Mouse (Mus musculus) spleen, postnatal 14 days (tissue): ENCODE results near the gene Pias4.
"Not testable (repeated sequence)": the region's sequence is repeated elsewhere in the genome, so short reads cannot be mapped to it uniquely, and the experiment has no call there.

Source experiments
- DNase-seq, 2 experiments: peaks; one replicate each; pipeline ENCODE4 v3.0.0; 2021 to 2022; ENCODE audit warnings: low spot score in 2 of 2

Pias4 gene

DNA sequence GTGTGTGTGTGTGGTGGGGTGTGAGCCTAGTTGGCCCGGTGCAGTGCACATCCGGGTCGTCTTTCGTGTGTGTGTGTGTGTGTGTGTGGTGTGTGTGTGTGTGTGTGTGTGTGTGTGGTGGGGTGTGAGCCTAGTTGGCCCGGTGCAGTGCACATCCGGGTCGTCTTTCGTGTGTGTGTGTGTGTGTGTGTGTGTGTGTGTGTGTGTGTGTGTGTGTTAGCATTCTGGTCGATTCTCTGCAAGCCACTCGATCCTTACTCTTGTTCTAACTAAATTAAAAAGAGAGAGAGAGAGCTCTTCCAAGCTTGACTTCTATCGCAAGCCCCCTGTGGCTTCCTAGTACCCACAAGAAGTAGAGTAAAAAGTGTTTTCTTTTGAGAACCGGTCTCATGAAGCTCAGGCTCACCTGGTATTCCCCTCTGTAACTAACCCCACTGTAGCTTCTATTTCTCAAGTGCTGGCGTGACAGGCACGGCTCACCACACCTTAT lies 1.7 kb upstream of the Pias4 start:
- DNase-seq, result not testable (repeated sequence)

DNA sequence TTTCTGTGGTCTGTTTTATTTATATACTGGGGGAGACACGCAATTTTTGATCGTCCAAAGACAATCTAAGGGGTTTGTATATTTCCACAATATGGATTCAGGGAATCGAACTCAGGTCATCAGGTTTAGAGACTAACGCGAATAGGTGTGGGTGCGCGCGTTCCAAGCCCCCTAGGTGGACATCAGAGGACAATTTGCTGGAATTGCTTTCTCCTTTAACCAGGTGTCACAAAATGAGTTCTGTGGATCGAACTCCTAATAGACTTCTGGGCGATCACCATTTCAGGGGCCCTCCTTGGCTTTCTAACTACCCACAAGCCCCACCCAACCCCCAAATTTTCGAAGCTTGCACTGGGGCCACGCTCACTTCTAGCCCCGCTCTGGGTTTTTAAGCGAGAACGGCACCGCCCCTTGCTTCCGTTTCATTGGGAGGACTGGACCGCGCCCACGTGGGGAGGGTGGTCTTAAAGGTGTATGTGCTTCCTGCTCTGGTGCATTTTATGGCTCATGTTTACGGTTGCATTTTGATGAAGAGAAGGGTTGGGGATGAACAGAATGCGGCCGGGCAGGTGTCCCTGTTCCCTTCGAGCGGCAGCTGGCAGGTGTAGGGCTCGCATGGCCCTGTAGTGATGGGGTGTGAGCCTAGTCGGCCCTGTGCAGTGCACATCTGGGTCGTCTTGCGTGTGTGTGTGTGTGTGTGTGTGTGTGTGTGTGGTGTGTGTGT lies 960 bp upstream of the Pias4 start:
- peak; percentile 76 to 83 for DNase-seq

DNA sequence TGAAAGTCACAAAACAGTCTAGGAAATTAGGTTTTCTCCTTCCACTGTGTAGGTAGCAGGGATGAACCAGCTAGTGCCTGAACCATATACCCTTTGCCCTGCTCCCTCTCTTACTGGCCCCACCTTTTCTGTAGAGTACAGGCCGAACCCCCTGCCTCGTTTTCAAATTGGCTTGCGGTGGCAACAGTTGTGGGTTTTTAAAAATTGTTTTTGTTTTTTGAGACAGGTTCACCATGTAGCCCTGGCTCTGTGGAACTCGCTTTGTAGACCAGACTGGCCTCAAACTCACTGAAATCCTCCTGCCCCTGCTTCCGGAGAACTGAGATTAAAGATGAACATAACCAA lies 336 bp upstream of the Pias4 start:
- DNase-seq, result peak in 1 of 2 experiments; percentile 40

DNA sequence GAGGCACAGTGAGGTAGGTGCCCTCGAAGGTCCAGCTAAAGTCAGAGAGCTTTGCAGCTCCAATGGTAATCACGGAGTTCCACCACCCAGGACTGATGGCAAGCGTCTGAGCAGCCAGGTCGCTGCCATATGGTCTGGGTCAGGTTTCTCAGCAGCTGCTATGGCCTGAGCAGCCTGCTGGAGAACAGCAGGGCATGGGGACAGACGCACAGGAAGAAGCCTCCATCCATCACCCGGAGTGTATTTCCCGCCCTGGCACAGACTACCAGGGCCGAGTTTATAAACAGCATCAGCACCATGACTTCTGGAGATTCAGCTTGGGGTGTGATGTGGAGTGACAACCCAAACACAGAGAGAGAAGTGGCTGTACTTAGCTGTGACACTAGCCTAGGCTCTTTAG lies 2.6 kb downstream of the Pias4 start:
- DNase-seq, result no peak

DNA sequence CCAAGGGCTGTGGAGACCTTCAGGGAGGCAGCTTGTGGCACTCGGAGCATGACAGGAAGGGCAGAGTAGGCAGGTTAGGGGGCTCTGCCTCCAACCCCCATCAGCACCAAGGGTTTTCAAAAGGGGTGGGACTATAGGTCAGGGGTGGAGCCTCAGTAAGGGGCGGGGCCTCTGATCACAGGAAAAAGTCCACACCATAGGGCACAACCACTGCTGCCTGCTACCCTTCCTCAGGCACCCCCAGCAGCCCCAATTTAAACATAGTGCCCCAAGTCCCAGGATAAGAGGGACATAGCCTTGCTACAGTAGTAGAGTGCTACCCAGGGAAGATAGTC lies 5.4 kb downstream of the Pias4 start:
- DNase-seq, result peak in 1 of 2 experiments; percentile 47

DNA sequence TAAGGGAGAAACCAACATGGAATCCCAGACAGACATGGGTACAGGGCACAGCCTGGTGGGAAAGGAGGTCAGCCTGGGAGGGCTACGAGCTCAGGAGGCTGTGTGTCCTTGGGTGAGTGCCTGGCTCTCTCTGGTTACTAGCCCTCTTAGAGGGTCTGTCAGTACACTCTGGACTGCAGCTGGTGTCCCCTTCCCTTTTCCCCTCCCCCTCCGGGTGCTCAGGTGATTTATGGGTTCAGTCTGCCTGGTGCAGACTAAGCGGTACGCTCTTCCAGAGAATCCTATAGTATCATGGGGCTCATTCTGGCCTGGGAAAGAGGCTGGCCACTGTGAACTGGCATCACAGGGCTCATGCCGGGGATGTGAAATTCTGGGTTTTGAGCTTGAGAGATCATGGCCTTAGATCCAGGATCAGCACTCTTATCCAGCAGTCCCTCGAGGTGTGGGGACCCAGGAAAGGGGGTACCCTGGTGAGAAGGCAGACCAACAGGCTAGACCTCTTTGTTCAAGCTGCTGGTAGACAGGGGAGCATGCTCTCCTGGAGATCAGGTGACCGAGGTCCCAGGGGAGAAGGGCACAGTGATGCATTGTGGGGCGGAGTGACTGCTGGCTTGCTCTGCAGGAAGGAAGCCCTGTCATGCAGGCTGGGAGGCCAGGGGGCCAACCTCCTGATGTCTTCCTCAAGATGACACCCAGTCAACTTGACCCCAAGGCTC lies 6.0 kb downstream of the Pias4 start:
- DNase-seq, result peak; percentile 58 to 75

DNA sequence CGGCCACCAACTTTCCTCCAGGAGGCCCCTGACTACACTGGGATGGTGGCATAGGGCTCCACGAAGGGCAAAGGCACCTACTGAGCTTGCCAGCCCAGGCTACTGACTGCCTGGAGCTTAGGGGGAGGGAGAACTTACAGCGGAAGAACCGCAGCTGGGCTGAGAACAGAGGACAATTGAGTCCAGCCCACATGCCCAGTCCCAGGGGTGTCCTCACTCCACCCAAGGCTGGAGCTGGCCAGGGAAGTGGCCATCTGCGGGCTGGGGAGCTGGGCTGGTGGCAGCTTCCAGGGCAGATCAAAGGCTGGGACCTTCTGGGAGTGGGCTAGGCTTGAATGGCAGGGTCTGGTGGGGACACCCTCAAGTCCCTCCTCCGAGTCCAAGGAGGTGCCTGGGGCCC lies 13.0 kb downstream of the Pias4 start:
- DNase-seq, result no peak

DNA sequence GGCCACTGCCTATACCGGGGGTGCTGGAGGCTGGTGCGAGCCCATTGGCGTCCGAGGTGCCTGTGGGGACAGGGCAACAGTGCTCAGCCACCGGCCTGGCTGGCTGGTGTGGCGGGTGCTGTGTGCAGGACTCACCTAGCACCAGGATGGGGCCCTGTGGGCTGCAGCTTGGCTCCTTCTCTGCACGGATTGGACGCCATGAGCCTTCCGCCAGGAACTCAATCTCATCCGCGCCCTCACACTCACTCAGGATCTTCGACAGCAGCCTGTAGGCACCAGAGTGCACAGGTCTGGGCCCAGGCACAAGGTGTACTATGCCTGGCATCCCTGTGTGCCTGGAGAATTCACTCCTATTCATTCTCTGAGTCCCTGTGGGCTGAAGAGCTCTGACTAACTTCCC lies 13.4 kb downstream of the Pias4 start:
- DNase-seq, result no peak

DNA sequence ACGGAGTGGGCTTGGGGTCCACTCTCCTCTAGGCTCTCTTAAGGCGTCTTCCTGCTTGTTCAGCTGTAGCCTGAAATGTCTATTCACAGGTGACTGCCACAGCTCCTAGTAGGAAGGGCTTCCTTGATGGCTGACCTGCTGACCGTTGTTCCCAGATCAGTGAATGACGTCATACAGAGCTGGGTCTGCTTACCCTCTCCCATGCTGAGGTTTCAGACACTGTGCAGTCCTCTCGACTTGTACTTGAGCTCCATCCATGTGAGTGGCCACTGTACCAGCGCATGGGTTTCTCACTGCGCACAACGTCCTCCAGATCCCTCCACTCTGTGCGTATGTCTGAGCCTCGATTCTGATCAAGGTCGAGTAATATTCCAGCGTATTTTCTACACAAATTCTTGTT lies 15.1 kb downstream of the Pias4 start:
- DNase-seq, result no peak

DNA sequence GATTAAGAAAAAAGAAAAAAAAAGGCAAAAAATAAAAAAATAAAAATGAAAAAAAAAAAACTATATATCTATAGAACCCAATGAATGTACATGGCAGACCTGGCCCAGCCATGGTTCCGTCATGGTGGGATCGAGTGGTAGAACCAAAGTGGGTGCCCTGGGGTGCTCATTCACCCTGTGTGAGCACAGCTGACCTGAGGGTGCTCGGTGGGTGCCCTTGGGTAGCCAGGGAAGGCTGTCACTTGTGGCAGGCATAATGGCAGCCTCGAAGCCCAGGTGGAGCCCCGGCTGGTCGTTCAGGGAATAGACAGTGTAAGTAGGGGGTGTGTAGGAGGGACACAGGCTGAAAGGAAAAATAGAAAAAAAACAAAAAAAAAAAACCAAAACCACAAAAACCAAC lies 16.5 kb downstream of the Pias4 start:
- DNase-seq, result no peak

DNA sequence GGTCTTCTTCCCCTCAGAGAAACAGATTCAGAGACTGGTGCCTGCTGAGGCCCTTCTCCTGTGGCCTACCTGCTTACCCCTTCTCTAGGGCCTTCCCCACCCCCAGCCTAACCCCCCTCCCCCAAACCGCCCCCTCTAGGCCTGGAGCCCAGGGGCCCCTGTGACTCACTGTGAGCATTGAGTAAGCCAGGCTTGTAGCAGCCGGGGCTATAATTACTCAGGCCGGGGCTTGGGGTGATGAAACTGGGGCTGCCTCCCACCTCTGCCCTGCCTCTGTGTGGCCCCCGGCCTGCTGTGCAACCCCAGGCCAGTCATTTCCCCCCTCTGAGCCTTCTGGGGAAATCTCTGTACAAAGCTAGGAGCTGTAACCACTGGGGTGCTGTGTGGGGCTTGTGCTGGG lies 21.4 kb downstream of the Pias4 start:
- no peak for DNase-seq

DNA sequence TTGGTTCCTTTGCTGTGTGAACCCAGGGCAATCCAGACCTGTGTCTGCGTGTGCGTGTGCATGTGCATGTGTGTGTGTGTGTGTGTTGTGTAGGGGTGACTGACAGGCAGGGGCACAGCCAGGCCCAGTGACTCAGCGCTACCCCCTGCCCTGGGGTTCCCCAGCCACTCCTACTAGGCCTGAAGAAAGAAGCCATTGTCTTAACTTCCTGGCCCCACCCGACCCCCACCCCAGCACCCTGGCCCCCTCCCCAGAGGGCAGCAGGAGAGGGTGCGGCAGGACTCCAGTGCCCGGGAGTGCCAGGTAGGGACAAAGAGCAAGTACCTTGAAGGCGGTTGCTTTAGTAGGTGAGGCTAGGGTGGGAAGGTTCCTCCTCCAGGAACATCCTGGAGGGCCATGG lies 21.9 kb downstream of the Pias4 start:
- no peak for DNase-seq

DNA sequence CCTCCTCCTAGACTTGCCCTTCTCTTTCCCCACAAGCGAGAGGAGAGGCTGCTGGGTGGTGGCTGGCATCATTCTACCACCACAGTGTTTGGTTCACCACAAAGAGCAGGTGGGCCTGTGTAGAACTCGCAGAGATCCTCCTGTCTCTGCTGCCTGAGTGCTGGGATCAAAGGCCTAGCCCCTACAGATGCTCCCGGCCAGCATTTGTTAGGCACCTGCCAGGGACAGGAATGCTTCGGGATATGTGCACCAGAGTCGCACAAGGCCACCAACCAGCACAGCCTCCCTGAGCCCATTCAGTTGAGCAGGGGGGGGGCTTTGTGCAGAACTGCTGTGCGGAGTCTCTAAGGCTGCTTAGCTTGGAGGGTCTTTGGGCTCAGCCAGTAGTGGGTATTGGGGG lies 22.4 kb downstream of the Pias4 start:
- no peak for DNase-seq

DNA sequence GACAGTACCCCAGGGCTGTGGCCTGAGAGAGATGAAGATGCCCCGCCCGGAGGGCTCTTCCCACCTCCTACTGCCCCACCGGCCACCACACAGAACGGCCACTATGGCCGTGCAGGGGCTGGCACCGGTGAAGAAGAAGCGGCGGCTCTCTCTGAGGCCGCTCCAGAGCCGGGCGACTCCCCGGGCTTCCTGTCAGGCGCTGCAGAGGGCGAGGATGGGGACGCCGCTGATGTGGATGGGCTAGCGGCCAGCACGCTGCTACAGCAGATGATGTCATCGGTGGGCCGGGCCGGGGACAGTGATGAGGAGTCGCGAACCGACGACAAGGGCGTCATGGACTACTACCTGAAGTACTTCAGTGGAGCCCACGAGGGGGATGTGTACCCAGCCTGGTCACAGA lies 23.1 kb downstream of the Pias4 start:
- no peak for DNase-seq

DNA sequence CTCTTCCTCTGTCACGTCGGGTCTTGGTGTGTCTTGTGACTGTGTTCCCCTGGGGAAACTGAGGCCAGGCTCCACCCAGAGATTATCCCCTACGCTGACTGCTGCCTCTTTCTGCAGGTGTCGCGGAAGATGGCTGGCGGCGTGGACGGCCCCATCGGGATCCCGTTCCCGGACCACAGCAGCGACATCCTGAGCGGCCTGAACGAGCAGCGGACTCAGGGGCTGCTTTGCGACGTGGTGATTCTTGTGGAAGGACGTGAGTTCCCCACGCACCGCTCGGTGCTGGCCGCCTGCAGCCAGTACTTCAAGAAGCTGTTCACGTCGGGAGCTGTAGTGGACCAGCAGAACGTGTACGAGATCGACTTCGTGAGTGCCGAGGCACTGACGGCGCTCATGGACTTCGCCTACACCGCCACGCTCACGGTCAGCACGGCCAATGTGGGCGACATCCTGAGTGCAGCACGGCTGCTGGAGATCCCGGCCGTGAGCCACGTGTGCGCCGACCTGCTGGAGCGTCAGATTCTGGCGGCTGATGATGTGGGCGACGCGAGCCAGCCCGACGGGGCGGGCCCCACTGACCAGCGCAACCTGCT lies 23.8 kb downstream of the Pias4 start:
- DNase-seq, result no peak

DNA sequence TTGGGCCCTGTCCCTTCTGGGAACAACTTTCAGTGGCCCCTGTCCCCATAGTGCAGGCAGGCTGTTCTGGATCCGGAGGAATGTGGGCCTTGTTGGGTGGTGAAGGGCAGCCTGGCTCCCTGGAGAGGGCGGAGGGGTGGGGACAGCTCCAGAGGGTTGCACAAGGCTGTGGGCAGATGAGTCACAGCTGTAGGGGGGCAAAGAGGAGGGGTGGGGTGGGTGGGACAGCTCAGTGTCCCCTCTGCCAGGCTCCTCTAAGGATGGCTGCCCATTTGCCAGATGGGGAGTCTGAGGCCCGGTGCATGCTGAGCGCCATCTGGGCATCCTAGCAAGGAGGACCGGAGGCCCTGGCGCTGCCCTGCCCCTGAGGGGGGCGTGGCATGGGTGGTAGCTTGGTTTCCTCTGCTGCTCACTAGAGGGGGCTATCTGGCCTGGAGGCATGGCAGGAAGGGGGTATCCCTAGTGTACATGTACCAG lies 24.5 kb downstream of the Pias4 start:
- DNase-seq, result no peak

DNA sequence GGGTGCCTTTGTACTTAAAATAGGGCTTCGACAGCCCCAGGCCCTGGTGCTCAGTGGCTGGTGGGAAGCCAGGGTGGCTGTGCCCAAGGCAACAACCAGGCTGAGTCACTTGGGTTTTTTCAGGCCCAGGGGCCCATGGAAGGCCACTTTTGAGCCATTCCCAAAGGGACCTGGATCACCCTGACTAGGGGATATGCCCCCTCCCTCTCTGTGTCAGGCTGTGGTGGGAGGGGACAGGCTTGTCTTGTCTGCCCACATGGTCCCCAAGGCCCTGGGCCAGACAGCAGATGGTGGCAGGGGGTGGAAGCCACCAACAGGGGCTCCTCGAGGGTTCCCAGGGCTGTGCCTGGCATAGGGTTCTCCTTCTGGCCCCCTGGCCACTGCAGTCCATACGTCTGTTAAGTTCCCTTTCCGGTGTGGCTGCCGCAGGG lies 25.2 kb downstream of the Pias4 start:
- no peak for DNase-seq

DNA sequence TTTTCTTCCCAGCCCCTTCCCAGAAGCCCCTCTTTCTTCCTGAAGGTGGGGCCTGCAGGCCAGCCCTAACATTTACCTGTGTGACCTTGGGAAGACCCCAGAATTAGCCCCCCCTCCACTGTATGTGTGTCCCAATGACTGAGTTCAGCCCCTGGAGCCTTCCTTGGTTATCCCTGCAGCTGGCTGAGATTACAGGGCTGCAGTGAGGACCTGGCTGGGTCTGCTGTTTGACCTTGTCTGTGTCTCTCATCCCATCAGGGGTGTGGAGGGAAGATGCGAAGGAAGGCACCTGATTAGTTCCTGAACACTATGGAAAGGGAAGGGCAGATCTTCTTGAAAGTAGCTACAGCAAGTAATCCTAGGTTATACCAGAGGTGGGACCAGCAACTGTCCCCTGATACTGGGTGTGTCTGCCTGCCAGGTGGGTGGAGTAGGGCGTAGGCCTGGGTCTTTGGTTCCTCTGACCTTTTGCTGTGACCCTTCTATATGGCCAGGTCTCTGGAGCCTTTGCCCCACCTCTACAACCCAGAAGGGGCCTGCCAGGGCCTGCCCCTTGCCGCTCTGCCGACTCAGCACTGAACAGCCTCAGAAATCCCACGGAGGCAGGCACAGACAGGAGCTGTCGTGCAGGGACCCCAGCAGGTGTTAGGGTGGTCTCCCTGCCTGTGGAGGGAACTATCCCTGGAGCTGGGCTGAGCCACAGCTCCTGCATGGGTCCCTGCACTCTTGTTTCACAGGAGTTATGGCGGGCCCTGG lies 26.1 kb downstream of the Pias4 start:
- DNase-seq, result no peak

DNA sequence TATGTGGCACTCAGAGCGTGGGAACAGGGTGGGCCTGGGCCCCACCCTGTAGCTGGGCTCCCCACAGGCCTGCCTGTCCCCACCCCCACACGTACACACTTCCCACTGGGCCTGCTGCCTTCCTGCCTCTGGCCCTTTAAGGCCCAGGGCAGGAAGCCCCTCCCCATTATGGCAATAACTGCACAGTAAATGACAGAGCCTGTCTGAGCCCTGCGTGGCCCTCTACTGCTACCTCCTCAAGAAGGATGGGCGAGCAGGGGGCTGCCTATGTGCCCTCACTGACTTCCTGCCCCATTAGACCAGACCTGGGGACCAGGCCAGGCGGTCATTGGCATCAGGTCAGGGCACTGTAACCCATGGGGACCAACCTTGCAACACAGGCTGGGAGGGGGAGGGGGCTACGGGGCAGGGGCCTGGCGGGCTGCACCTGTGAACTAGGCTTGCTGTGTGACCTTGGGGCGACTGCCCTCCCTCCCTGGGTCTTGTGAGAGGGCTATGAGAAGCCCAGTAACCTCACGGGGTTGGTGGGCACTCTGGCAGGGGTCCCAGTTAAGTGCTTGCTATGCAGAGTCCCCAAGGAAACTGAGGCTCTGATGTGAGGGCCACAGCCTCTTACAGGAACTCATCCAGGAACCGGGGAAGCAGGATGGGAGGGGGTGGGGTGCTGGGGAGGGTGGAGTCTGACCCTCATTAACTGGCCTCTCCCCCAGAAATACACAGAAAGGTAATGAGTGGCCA lies 26.8 kb downstream of the Pias4 start:
- no peak for DNase-seq

DNA sequence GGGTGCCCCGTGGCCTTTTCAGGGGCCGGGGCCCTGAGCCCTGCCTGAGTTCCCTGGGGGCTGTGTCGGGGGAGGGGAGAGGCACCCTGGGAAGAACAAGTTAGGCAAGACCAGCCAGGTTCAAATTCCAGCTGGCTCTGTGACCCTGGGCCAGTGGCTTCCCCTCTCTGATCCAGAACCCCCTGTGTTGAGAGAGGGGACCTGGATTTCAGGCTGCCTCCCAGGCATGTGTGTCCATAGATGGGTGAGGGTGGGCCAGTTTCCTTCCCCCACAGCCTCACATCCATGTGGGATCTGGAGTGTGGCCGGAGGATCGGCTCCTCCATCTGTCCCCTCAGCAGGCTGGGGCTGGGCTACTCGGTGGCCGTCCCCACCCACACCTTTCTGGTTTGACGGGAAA lies 27.7 kb downstream of the Pias4 start:
- no peak for DNase-seq

DNA sequence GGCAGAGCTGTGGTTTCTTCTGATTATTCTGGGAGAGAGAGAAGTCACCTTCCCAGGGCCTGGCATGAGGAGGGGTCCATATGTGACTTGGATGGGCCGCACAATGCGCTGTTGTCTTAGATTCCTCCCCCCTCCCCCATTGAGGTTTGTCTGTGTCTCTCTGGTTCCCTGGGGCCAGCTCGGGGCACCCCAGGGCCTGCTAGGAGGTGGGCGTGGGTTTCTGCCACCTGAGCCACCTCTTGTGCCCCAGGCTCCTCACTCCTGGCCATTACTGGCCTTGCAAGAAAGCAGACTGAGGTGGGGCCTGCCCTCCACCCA lies 28.2 kb downstream of the Pias4 start:
- no peak for DNase-seq
